Mouse (Mus musculus) inflammation-experienced regulatory T-cells, adult 16 weeks (primary cell): ENCODE measurements around the gene Akap2. TPM values are rescaled to one million over a fixed set of nuclear protein-coding genes. Genes with fewer than 3 reads are reported as not detected.

Experiments
- polyA plus RNA-seq: library from polyadenylated mRNA; unstranded; fragments of 100-300 nt; shearing (Covaris generic); gene quantifications from one replicate; pipeline ENCODE4 v1.2.1, GENCODE M21; 2017

The Akap2 gene
- 5.1 TPM for polyA plus RNA-seq

GRCm38 (mm10) chr4:57717354-57717753, at the start of gene Akap2:
Gene Akap2 (plus strand): TSS chr4:57717657.

GRCm38 (mm10) chr4:57916201-57916661, 198.8 kb downstream of the Akap2 start, which contains the start of gene D630039A03Rik:
Gene D630039A03Rik (minus strand): TSS chr4:57916297.

Other genes starting within 250 kb of the Akap2 start
- gene Pakap, start 149.5 kb upstream of the Akap2 start, polyA plus RNA-seq, result 4.3 TPM
- gene D630039A03Rik, start 198.6 kb downstream of the Akap2 start, polyA plus RNA-seq, result 18.0 TPM
- gene Txn1, start 238.8 kb downstream of the Akap2 start, polyA plus RNA-seq, result 168 TPM